Mouse (Mus musculus) embryonic facial prominence, embryonic 10.5 days (tissue): ENCODE measurements around the gene Hist1h2be. TPM values are rescaled to one million over a fixed set of nuclear protein-coding genes. Genes with fewer than 3 reads are reported as not detected.
"Not testable (repeated sequence)": the region's sequence is repeated elsewhere in the genome, so short reads cannot be mapped to it uniquely, and the experiment has no call there.

ENCODE experiments used
- DNase-seq: peaks from one replicate; pipeline ENCODE4 v3.0.0-alpha.2; 2017; ENCODE audit warnings: low spot score
- H3K27ac ChIP-seq: fragments of 300-500 bp; sonication (generic); replicated peaks from 2 replicates; pipeline ENCODE4 v1.5.1; 2016; ENCODE audit warnings: mild to moderate bottlenecking
- H3K27me3 ChIP-seq: fragments of 300-500 bp; sonication (generic); replicated peaks from 2 replicates; pipeline ENCODE4 v1.6.1; 2016; ENCODE audit warnings: low read depth, mild to moderate bottlenecking; ENCODE audit not compliant: poor library complexity, severe bottlenecking
- H3K36me3 ChIP-seq: fragments of 300-500 bp; sonication (generic); replicated peaks from 2 replicates; pipeline ENCODE4 v1.6.1; 2016; ENCODE audit warnings: mild to moderate bottlenecking, moderate library complexity
- H3K4me1 ChIP-seq: fragments of 300-500 bp; sonication (generic); 2 replicates; pipeline ENCODE4 v1.6.1; 2016
- H3K4me3 ChIP-seq: fragments of 300-500 bp; sonication (generic); 2 replicates; pipeline ENCODE4 v1.5.1; 2016; ENCODE audit warnings: mild to moderate bottlenecking, moderate library complexity
- H3K9me3 ChIP-seq: fragments of 300-500 bp; sonication (generic); 2 replicates; pipeline ENCODE4 v1.6.1; 2016; ENCODE audit warnings: mild to moderate bottlenecking
- WGBS: fragments of 180-500 bp; shearing (Covaris S2); methylation state at CpG from one replicate; pipeline ENCODE4 v1.1.7; 2016; 5-methylcytosine and 5-hydroxymethylcytosine counted together
- polyA plus RNA-seq: library from polyadenylated mRNA; unstranded; fragments of >200 nt; fragmentation: Nextera tagmentation; extraction: Ambion mirVana; gene quantifications from 2 replicates; pipeline ENCODE4 v1.2.1, GENCODE M21; 2016

The Hist1h2be gene
- polyA plus RNA-seq, 1 experiment from 2014 or later = 4.0 TPM

DNA sequence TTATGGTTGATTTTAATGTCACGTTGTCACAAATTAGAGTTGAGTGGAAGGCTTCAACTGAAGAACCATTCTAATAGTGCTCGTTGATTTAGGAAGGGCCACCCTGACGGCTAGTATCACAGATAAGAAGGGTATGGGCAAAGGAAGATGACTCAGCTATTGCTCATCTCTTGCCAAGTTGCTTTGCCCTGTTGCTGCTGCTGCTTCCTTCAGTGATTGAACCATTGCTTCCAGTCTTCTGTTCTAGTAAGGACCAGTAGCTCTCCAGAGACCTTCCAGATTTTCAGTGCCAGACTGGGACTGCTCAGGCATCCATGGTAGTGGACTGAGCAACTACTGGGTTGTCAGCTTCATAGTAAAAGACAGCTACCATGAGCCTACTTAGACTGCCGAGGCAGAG lies 11.7 kb downstream of the Hist1h2be start:
- Histone ChIP-seq H3K9me3 (no peaks in the 10 kb centered on the region), H3K27ac (no peak overlapping the region), H3K4me1 (no peaks in the 10 kb centered on the region), H3K4me3 (no peak overlapping the region), H3K27me3 (no peaks in the 10 kb centered on the region), H3K36me3 (no peaks in the 10 kb centered on the region)
- no peak for DNase-seq
- 86% methylated on average over 4 of the region's 4 CpGs for WGBS

DNA sequence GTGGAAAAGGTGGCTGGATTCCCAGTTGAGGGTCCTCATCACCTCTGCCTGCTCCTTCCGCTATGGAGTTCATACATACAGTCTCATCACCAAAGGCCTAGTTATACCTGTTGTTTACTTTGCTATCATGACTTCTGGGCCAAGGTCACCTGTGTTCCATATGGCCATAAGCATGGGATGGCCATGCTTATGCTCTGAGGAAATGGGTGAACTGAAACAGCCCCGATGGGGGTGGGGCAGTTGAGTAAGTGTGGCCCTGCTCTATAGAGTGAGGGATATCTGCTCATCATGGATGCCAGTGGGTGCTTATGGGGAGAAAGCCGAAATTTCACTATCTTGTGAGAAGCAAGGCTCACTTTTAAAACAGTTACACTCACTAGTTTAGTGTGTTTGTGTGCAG lies 15.9 kb downstream of the Hist1h2be start:
- Histone ChIP-seq H3K36me3 (no peaks in the 10 kb centered on the region), H3K27ac (no peak overlapping the region), H3K27me3 (no peaks in the 10 kb centered on the region), H3K4me1 (no peaks in the 10 kb centered on the region), H3K4me3 (no peak overlapping the region), H3K9me3 (no peaks in the 10 kb centered on the region)
- 89% methylated on average over 3 of the region's 3 CpGs for WGBS
- DNase-seq = no peak

DNA sequence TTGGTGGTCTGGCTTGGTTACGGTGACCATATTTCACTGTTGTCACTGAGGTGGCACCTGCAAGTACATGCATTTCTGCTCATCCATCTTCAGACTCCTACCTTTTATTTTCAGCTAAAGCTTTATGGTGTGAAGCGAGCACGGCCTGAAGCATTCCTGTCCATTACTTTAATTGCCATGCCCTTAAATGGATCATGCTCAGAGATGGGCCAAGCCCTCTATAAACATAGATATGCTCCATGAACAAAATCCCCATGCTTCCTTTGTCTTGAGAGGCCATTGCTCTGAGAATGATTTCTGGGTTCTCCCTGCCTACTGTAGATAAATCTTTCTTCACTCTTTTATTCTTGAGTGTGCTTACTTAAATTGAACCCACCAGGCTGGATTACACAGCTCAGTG lies 16.5 kb downstream of the Hist1h2be start:
- DNase-seq = no peak
- Histone ChIP-seq H3K9me3 (no peaks in the 10 kb centered on the region), H3K4me1 (no peaks in the 10 kb centered on the region), H3K36me3 (no peaks in the 10 kb centered on the region), H3K27ac (no peak overlapping the region), H3K4me3 (no peak overlapping the region), H3K27me3 (no peaks in the 10 kb centered on the region)
- WGBS = 89% methylated on average over 3 of the region's 3 CpGs

DNA sequence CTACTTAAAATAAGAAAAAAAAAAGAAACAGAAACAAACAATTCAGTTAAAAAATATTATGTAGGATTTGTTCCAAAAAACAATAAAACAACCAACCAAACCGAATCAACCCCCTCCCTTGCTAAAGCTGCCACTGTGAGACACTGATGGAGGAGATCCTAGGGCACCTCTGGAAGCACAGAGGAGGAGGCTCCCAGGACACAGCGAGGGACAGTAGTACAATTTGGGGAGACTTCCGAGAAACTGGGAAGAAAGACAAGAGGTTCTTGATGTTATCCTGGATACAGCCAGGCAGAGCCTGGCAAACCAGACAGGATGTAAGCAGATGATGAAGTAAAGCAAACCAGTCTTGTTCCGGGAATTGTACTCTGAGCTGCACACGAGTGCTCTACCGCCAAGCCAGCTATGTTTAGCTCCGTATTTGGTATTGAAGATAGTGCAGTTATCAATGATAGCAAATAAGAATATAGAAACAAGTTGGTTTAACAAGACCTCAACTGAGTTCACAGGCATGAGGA lies 17.7 kb downstream of the Hist1h2be start:
- H3K4me1 ChIP-seq = no peaks in the 10 kb centered on the region
- H3K27me3 ChIP-seq = no peaks in the 10 kb centered on the region
- no peaks in the 10 kb centered on the region for H3K36me3 ChIP-seq
- 81% methylated on average over 7 of the region's 7 CpGs for WGBS
- H3K4me3 ChIP-seq = no peak overlapping the region
- H3K27ac ChIP-seq = no peak overlapping the region
- no peaks in the 10 kb centered on the region for H3K9me3 ChIP-seq
- no peak for DNase-seq

DNA sequence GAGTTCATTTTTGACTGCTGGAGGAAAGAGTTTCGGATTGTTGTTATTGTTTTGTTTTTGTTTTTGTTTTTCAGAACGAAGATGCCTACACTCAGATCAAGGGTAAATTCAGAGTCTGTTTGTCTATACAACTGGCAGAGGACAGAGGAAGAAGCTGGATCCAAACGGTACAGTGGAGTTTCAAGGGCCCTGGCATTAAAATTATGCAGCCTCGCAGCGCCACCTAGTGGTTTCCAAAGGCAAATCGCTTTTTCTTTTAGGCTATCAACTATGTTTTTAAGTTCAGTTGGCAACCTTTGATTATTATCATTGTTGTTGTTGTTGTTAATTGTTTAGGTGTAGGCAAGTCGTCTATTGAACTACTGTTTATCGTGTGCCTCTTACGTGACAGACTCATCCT lies 23.0 kb downstream of the Hist1h2be start:
- peak; percentile 76 for DNase-seq

DNA sequence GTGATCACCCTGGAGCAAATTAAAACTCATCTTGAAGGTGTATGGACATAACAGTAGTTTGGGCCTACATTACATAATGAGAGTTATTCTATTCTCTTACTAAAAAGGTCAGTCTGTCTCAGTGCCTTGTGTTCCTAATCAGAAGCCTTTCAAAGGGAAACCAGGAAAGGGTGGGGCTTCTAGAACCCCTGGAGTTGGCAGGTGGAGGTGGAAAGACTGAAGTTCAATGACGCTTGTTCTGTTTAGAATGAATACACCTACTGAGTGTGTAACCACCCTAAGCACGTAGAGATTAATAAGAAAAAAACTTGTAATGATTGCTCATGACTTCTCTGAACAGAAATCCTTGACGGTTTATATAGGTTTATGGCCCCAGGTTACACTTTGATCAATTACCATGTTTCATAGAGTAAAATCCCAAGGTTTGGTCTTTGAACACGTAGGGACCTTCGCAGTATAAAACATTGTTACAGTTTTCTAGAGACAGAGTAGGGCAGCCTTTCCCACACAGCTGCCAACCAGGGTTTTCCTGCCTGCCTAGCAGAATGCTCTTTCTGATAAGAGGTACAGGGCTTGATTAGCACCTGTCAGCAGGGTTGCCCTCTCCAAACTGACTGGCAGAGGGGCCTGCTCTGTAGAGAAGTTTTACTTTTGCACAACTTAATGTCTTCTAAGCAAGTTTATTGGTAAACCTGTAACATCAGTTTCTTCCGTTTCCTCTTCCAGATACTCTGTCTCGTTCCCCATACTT lies 25.1 kb downstream of the Hist1h2be start:
- DNase-seq = no peak
- no peak overlapping the region for H3K27ac ChIP-seq
- H3K4me3 ChIP-seq = no peak overlapping the region
- 85% methylated on average over 7 of the region's 7 CpGs for WGBS
- no peaks in the 10 kb centered on the region for H3K9me3 ChIP-seq
- H3K27me3 ChIP-seq = no peaks in the 10 kb centered on the region
- peaks cover 10% of the 10 kb centered on the region for H3K4me1 ChIP-seq
- no peaks in the 10 kb centered on the region for H3K36me3 ChIP-seq

More for the DNA sequence above, 23.0 kb downstream of the Hist1h2be start:
- H3K36me3 ChIP-seq = no peaks in the 10 kb centered on the region
- peaks cover 4% of the 10 kb centered on the region for H3K4me1 ChIP-seq
- H3K27me3 ChIP-seq = no peaks in the 10 kb centered on the region
- no peak overlapping the region for H3K4me3 ChIP-seq
- 8% methylated on average over 9 of the region's 9 CpGs for WGBS
- H3K27ac ChIP-seq = no peak overlapping the region
- H3K9me3 ChIP-seq = no peaks in the 10 kb centered on the region

DNA sequence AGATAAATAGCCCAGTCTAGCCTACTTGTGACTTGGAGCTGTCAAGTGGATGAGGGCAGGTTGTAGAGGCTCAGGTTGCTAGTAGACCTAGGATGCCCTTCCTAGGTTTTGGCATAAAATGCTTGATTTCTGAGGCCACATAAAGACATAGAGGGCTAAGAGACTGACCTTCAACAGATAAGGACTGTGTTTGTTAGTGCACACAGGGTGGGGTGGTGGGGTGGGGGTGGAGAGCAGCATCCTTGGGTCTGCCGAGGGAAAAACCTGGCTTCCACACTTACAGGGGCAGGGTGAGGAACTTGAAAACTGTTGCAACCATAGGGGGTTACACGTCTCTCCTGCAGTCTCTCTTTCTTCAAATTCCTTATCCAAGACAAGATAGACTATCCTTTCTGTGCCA lies 25.7 kb downstream of the Hist1h2be start:
- Histone ChIP-seq H3K36me3 (no peaks in the 10 kb centered on the region), H3K4me3 (no peak overlapping the region), H3K27ac (no peak overlapping the region), H3K9me3 (no peaks in the 10 kb centered on the region), H3K27me3 (no peaks in the 10 kb centered on the region), H3K4me1 (peaks cover 10% of the 10 kb centered on the region)
- 73% methylated on average over 2 of the region's 2 CpGs for WGBS
- no peak for DNase-seq

DNA sequence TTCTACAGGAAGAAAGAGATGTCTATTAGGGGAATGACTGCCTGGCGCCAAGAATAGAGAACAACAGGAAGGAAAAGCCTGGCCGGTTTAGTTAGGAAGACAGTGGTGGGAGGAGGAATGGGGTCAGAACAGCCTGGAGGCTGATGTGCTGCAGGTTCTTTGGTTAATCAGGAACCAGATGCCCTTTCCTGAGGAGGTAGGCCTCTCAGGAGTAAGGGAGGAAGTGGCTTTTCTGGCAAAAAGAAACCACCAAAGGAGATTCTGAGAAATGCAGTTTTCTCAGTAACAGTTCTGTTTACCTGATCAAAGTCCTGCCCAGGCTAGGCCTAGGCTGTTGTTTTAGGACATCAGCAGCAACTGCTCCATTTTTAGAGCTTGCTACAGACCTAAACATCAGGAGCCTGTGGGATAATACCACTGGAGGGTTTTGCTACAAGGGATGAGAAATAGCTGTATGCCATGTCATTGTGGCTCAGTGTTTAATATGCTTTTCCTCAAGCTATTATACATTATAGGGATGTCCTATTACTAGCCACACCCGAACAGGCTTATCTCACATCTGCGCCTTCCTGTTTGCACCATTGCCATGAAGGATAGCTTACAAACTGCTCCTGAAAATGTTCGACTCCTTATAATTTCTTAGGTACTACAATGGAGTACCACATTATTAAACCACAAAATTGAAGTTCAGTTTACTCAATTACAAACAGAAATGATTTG lies 27.7 kb downstream of the Hist1h2be start:
- Histone ChIP-seq H3K27me3 (no peaks in the 10 kb centered on the region), H3K4me3 (no peak overlapping the region), H3K9me3 (no peaks in the 10 kb centered on the region), H3K4me1 (peaks cover 10% of the 10 kb centered on the region), H3K27ac (peak overlapping the region; percentile 54), H3K36me3 (no peaks in the 10 kb centered on the region)
- 78% methylated on average over 5 of the region's 5 CpGs for WGBS
- no peak for DNase-seq

DNA sequence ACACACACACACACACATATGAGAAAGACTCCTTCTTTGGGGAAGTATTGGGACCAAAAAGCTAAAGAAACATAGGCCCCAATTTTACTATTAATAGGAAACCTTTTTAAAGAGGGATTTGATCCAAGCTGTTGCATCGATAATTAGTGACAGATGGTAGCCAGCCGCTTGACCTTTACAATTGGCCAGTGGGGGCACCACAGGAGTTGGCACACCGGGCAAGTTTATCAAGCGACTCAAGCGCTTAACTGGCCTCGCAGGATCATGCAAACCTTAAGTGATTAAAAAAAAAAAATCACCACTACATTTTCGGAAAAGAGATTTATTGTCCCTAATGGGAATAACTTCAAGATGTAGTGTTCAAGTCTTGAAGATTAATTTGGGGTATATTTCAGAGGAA lies 28.3 kb downstream of the Hist1h2be start:
- no peak for DNase-seq
- H3K27ac ChIP-seq = 0 out of 2 replicates have a peak overlapping the region, but pooled peaks have one; percentile 54

DNA sequence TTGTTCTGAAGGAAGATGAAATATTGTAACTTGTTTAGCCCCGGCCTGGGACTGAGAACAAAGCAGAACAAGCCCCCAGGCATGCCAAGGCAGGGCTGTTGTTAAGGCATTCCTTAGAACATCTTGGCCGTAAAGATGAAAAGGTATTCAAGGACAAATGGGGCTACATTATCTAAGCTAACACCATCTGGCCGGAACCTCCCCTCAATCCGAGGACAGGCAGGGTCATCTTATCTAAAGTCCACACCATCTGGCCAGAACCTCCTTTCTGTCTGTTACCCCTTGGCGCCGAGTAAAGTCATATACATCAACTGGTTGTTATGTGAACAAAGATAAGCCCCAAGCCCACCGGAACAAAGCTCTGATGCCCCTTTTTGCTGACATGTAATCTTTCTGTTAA lies 29.0 kb downstream of the Hist1h2be start:
- H3K27me3 ChIP-seq, H3K9me3 ChIP-seq, DNase-seq, H3K4me3 ChIP-seq, H3K36me3 ChIP-seq, H3K27ac ChIP-seq: not testable (repeated sequence)
- WGBS = 90% methylated on average over 7 of the region's 7 CpGs
- H3K4me1 ChIP-seq = peaks cover 13% of the 10 kb centered on the region

More for the DNA sequence above, 28.3 kb downstream of the Hist1h2be start:
- Histone ChIP-seq H3K9me3 (no peaks in the 10 kb centered on the region), H3K27me3 (no peaks in the 10 kb centered on the region), H3K36me3 (no peaks in the 10 kb centered on the region), H3K4me1 (peaks cover 10% of the 10 kb centered on the region), H3K4me3 (no peak overlapping the region)
- 79% methylated on average over 7 of the region's 7 CpGs for WGBS

DNA sequence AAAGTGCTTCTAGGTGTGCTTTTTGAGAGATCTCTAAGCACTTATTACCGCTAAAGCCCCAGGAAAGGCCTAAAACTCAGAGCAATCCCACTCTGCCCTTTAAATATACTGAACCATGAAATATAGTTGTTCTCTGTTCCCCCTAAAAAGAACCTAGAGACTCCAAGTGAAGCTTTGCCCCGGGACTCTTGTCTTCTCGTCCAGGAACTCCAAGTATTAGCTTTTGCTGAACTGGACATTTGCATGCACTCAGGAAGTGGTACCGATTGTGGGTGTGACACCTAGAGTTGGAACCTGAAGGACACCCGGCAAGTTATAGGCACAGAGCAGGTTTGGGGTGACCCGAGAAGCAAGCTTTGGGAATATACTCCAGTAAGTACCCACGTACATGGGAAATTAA lies 29.7 kb downstream of the Hist1h2be start:
- Histone ChIP-seq H3K27ac (no peak overlapping the region), H3K27me3 (no peaks in the 10 kb centered on the region), H3K4me1 (peaks cover 17% of the 10 kb centered on the region), H3K9me3 (no peaks in the 10 kb centered on the region), H3K4me3 (no peak overlapping the region), H3K36me3 (no peaks in the 10 kb centered on the region)
- 93% methylated on average over 7 of the region's 7 CpGs for WGBS
- no peak for DNase-seq

DNA sequence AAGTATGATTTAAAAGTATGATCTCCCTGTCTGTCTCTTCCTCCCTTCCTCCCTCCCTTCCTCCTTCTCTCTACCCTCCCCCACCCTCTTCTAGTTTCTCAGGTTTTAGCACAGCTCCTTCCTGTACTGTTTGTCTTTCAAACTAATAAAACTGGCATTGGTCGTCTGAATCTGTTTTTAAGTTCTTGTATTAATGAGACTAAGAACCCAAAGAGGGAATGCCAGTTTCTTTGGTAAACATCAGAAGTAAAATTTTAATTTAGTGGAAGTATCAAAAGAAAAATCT lies 34.0 kb downstream of the Hist1h2be start:
- H3K27ac ChIP-seq = peak overlapping the region; percentile 94
- H3K27me3 ChIP-seq = no peaks in the 10 kb centered on the region
- H3K9me3 ChIP-seq = no peaks in the 10 kb centered on the region
- DNase-seq = no peak
- WGBS = 9% methylated on average over 1 of the region's 1 CpGs
- H3K4me3 ChIP-seq = peak overlapping the region; percentile 65
- H3K4me1 ChIP-seq = peaks cover 30% of the 10 kb centered on the region
- H3K36me3 ChIP-seq = no peaks in the 10 kb centered on the region
